Mouse (Mus musculus): ENCODE data around the gene Lyrm7. TPM values are rescaled to one million over a fixed set of nuclear protein-coding genes. Genes with fewer than 3 reads are reported as not detected.

The Lyrm7 gene
- polyA plus RNA-seq, 1 experiment: 2.9 TPM

GRCm38 (mm10) chr11:54866119-54867048 lies 5.7 kb upstream of the Lyrm7 start, which contains the start of gene Hint1:
Gene Hint1, plus strand, starts transcription at chr11:54866383.
- Histone ChIP-seq H3K4me3 (ENCODE audit: control insufficient read depth, insufficient read depth, low read length) (peak within 1 kb of the TSS; percentile 74), H3K36me3 (ENCODE audit: control insufficient read depth, insufficient read depth, low read length) (peaks cover 13% of the 10 kb centered on the region), H3K27ac (ENCODE audit: control insufficient read depth, insufficient read depth, low read length) (no peak within 1 kb of the TSS), H3K27me3 (ENCODE audit: control insufficient read depth, insufficient read depth, low read length) (no peaks in the 10 kb centered on the region), H3K4me1 (replicated peaks; ENCODE audit: control insufficient read depth, insufficient read depth, low read length) (peaks cover 6% of the 10 kb centered on the region)
- under 1% methylated on average over 107 of the region's 107 CpGs for WGBS
- TF ChIP-seq CTCF (IDR thresholded peaks at IDR 0.05; ENCODE audit: borderline replicate concordance, control insufficient read depth, extremely low read depth, insufficient read depth, low read length, poor library complexity): peak; percentile 54; the same call in 1 of the 2 replicates
- TF ChIP-seq POLR2A (IDR thresholded peaks at IDR 0.05; ENCODE audit: control insufficient read depth, extremely low read depth, insufficient read depth, low read length, poor library complexity): peak; percentile 79; the same call in 1 of the 2 replicates
- peak; percentile 94 for DNase-seq

GRCm38 (mm10) chr11:54865330-54866085 lies 4.8 kb upstream of the Lyrm7 start:
- H3K27me3 ChIP-seq (ENCODE audit: control insufficient read depth, insufficient read depth, low read length): no peaks in the 10 kb centered on the region
- TF ChIP-seq CTCF (IDR thresholded peaks at IDR 0.05; ENCODE audit: borderline replicate concordance, control insufficient read depth, extremely low read depth, insufficient read depth, low read length, poor library complexity) (no peak), POLR2A (IDR thresholded peaks at IDR 0.05; ENCODE audit: control insufficient read depth, extremely low read depth, insufficient read depth, low read length, poor library complexity) (no peak)
- peaks cover 6% of the 10 kb centered on the region for H3K4me1 ChIP-seq (replicated peaks; ENCODE audit: control insufficient read depth, insufficient read depth, low read length)
- DNase-seq: no peak
- peaks cover 7% of the 10 kb centered on the region for H3K36me3 ChIP-seq (ENCODE audit: control insufficient read depth, insufficient read depth, low read length)
- peak overlapping the region; percentile 74 for H3K4me3 ChIP-seq (ENCODE audit: control insufficient read depth, insufficient read depth, low read length)
- 64% methylated on average over 6 of the region's 6 CpGs for WGBS
- H3K27ac ChIP-seq (ENCODE audit: control insufficient read depth, insufficient read depth, low read length): no peak overlapping the region

- DNase-seq: peak; percentile 63
- Histone ChIP-seq H3K4me1 (replicated peaks; ENCODE audit: control insufficient read depth, insufficient read depth, low read length) (peaks cover 6% of the 10 kb centered on the region), H3K27ac (ENCODE audit: control insufficient read depth, insufficient read depth, low read length) (no peak overlapping the region), H3K27me3 (ENCODE audit: control insufficient read depth, insufficient read depth, low read length) (no peaks in the 10 kb centered on the region), H3K36me3 (ENCODE audit: control insufficient read depth, insufficient read depth, low read length) (no peaks in the 10 kb centered on the region), H3K4me3 (ENCODE audit: control insufficient read depth, insufficient read depth, low read length) (no peak overlapping the region)
- 49% methylated on average over 10 of the region's 10 CpGs for WGBS
- TF ChIP-seq CTCF (IDR thresholded peaks at IDR 0.05; ENCODE audit: borderline replicate concordance, control insufficient read depth, extremely low read depth, insufficient read depth, low read length, poor library complexity) (no peak), POLR2A (IDR thresholded peaks at IDR 0.05; ENCODE audit: control insufficient read depth, extremely low read depth, insufficient read depth, low read length, poor library complexity) (no peak)
Measured at GRCm38 (mm10) chr11:54862621-54863520, 2.2 kb upstream of the Lyrm7 start.

- no peaks in the 10 kb centered on the region for H3K36me3 ChIP-seq (ENCODE audit: control insufficient read depth, insufficient read depth, low read length)
- H3K4me3 ChIP-seq (ENCODE audit: control insufficient read depth, insufficient read depth, low read length): no peak overlapping the region
- 95% methylated on average over 5 of the region's 5 CpGs for WGBS
- no peak for TF ChIP-seq CTCF (IDR thresholded peaks at IDR 0.05; ENCODE audit: borderline replicate concordance, control insufficient read depth, extremely low read depth, insufficient read depth, low read length, poor library complexity)
- no peak for TF ChIP-seq POLR2A (IDR thresholded peaks at IDR 0.05; ENCODE audit: control insufficient read depth, extremely low read depth, insufficient read depth, low read length, poor library complexity)
- DNase-seq: no peak
- no peaks in the 10 kb centered on the region for H3K27me3 ChIP-seq (ENCODE audit: control insufficient read depth, insufficient read depth, low read length)
- no peak overlapping the region for H3K27ac ChIP-seq (ENCODE audit: control insufficient read depth, insufficient read depth, low read length)
- H3K4me1 ChIP-seq (replicated peaks; ENCODE audit: control insufficient read depth, insufficient read depth, low read length): peaks cover 2% of the 10 kb centered on the region
Measured at GRCm38 (mm10) chr11:54861471-54862420, 1.0 kb upstream of the Lyrm7 start.
